27 mouse cellular contexts compared by ENCODE assay signal in genomic region chr13:71979932-71980655, GRCm38 (mm10). TPM values are rescaled to one million over a fixed set of nuclear protein-coding genes. Genes with fewer than 3 reads are reported as not detected.
"Had no signal": no experiment of that assay in that cellular context is flagged by ENCODE, and none has a peak within 500 bp of the region (broad histone marks: within the 10 kb centered on the region; RNA-seq: fewer than 3 reads in every experiment).

No protein-coding gene starts in this region.

- H3K4me3 ChIP-seq: heart, adult 2 months; heart, embryonic 13.5 days; heart, embryonic 15.5 days; hindbrain, embryonic 12.5 days; intestine, embryonic 15.5 days; kidney, embryonic 15.5 days; limb, embryonic 13.5 days had no signal

- H3K9ac ChIP-seq: forebrain, postnatal 0 days; heart, embryonic 13.5 days; heart, embryonic 15.5 days; hindbrain, embryonic 12.5 days; hindbrain, embryonic 14.5 days; intestine, embryonic 15.5 days; kidney, embryonic 15.5 days; limb, embryonic 13.5 days had no signal

- DNase-seq: forebrain, postnatal 0 days; gastrocnemius, postnatal 14 days; gastrocnemius, postnatal 36 days; heart, adult 11 months; heart, adult 2 months; heart, postnatal 14 days; heart, postnatal 36 days; kidney, adult 18-20 months; kidney, adult 8-10 months; kidney, postnatal 14 days; kidney, postnatal 36 days; layer of hippocampus, adult 9-11 months; layer of hippocampus, postnatal 36 days; left cerebral cortex, postnatal 4 days had no signal

- H3K36me3 ChIP-seq: heart, embryonic 13.5 days; heart, embryonic 15.5 days; hindbrain, embryonic 12.5 days; intestine, embryonic 15.5 days; kidney, embryonic 15.5 days; limb, embryonic 13.5 days had no signal

- H3K4me1 ChIP-seq: heart, embryonic 13.5 days; heart, embryonic 15.5 days; hindbrain, embryonic 12.5 days; intestine, embryonic 15.5 days; kidney, embryonic 15.5 days; limb, embryonic 13.5 days had no signal

- H3K4me2 ChIP-seq: heart, embryonic 11.5 days; heart, embryonic 13.5 days; heart, embryonic 15.5 days; hindbrain, embryonic 12.5 days; hindbrain, embryonic 14.5 days; intestine, embryonic 15.5 days; kidney, embryonic 15.5 days; limb, embryonic 13.5 days had no signal

- H3K27me3 ChIP-seq: heart, embryonic 15.5 days had no signal

- ATAC-seq: forebrain, postnatal 0 days; hindbrain, embryonic 16.5 days; inflammation-experienced regulatory T-cells, adult 6 months; intestine, embryonic 15.5 days; intestine, postnatal 0 days had no signal

- H3K27ac ChIP-seq: heart, adult 2 months; heart, embryonic 13.5 days; heart, embryonic 15.5 days; hindbrain, embryonic 12.5 days; hindbrain, embryonic 14.5 days; intestine, embryonic 15.5 days; kidney, embryonic 15.5 days; kidney, postnatal 0 days; limb, embryonic 13.5 days had no signal

- H3K9me3 ChIP-seq: heart, embryonic 13.5 days; heart, embryonic 15.5 days; hindbrain, embryonic 12.5 days; intestine, embryonic 15.5 days; kidney, embryonic 15.5 days; limb, embryonic 13.5 days had no signal

RNA-seq across cellular contexts. Expression of gene Irx1, which starts 16.6 kb away (rescaled TPM):
- polyA plus RNA-seq: inflammation-experienced regulatory T-cells, adult 6 months; intestine, embryonic 15.5 days; intestine, postnatal 0 days; large intestine, adult 2 months had no signal
